Mouse (Mus musculus) heart, embryonic 16.5 days (tissue): ENCODE data around the gene Tmem211. TPM values are rescaled to one million over a fixed set of nuclear protein-coding genes. Genes with fewer than 3 reads are reported as not detected.

ENCODE experiments used
- ATAC-seq: fragments of 200-750 bp; cut with Nextera tagmentation; replicated peaks from 2 replicates; pipeline ENCODE4 v1.8.0; 2017; ENCODE audit warnings: moderate number of reproducible peaks; ENCODE audit not compliant: insufficient read depth, low FRiP score; ENCODE audit errors: extremely low read depth
- H3K27ac ChIP-seq: fragments of 300-500 bp; sonication (generic); 2 replicates; pipeline ENCODE4 v1.5.1; 2014; ENCODE audit warnings: mild to moderate bottlenecking, low read length, control low read depth, moderate library complexity
- H3K27me3 ChIP-seq: fragments of 300-500 bp; sonication (generic); 2 replicates; pipeline ENCODE4 v1.6.1; 2014; ENCODE audit warnings: low read length, mixed read lengths; ENCODE audit not compliant: control insufficient read depth, insufficient read depth
- H3K36me3 ChIP-seq: fragments of 300-500 bp; sonication (generic); 2 replicates; pipeline ENCODE4 v1.6.1; 2014; ENCODE audit not compliant: control insufficient read depth, insufficient read depth
- H3K4me1 ChIP-seq: fragments of 300-500 bp; sonication (generic); 2 replicates; pipeline ENCODE4 v1.6.1; 2014; ENCODE audit warnings: low read length, mixed read lengths; ENCODE audit not compliant: control insufficient read depth, insufficient read depth
- H3K4me2 ChIP-seq: fragments of 300-500 bp; sonication (generic); 2 replicates; pipeline ENCODE4 v1.6.1; 2014; ENCODE audit warnings: low read depth, mild to moderate bottlenecking, control low read depth, low read length
- H3K4me3 ChIP-seq: fragments of 300-500 bp; sonication (generic); 2 replicates; pipeline ENCODE4 v1.5.1; 2014; ENCODE audit warnings: mild to moderate bottlenecking, control low read depth, low read length
- H3K9ac ChIP-seq: fragments of 300-500 bp; sonication (generic); 2 replicates; pipeline ENCODE4 v1.6.1; 2014; ENCODE audit warnings: low read length, control low read depth
- H3K9me3 ChIP-seq: fragments of 300-500 bp; sonication (generic); replicated peaks from 2 replicates; pipeline ENCODE4 v1.6.1; 2016; ENCODE audit warnings: low read length; ENCODE audit not compliant: control insufficient read depth
- WGBS: fragments of 180-500 bp; shearing (Covaris S2); extraction: QIAGEN DNeasy Blood & Tissue Kit; methylation state at CpG from one replicate; pipeline ENCODE4 v1.1.7; 2014; 5-methylcytosine and 5-hydroxymethylcytosine counted together
- polyA plus RNA-seq: library from polyadenylated mRNA; unstranded; fragments of >200 nt; fragmentation: Nextera tagmentation; extraction: Ambion mirVana; gene quantifications from 2 replicates; pipeline ENCODE4 v1.2.1, GENCODE M21; 2015

Tmem211 gene
- polyA plus RNA-seq, 1 experiment from 2014 or later: not detected

- no peaks in the 10 kb centered on the region for H3K9me3 ChIP-seq
Measured at GRCm38 (mm10) chr5:113230196-113230595, 3.5 kb downstream of the Tmem211 start.

GRCm38 (mm10) chr5:113249263-113249930 is 22.7 kb downstream of the Tmem211 start:
- 48% methylated on average over 8 of the region's 8 CpGs for WGBS

More at GRCm38 (mm10) chr5:113230196-113230595, 3.5 kb downstream of the Tmem211 start:
- ATAC-seq: no peak
- H3K9ac ChIP-seq: no peak overlapping the region
- WGBS: 71% methylated on average over 5 of the region's 5 CpGs
- H3K4me3 ChIP-seq: no peak overlapping the region
- H3K4me1 ChIP-seq: peaks cover 8% of the 10 kb centered on the region
- peaks cover 5% of the 10 kb centered on the region for H3K27me3 ChIP-seq
- no peak overlapping the region for H3K27ac ChIP-seq
- H3K4me2 ChIP-seq: no peak overlapping the region
- no peaks in the 10 kb centered on the region for H3K36me3 ChIP-seq

GRCm38 (mm10) chr5:113250806-113251205 is 24.1 kb downstream of the Tmem211 start:
- ATAC-seq: no peak
- H3K36me3 ChIP-seq: no peaks in the 10 kb centered on the region
- no peaks in the 10 kb centered on the region for H3K27me3 ChIP-seq
- no peak overlapping the region for H3K9ac ChIP-seq
- H3K27ac ChIP-seq: no peak overlapping the region
- WGBS: 93% methylated on average over 11 of the region's 11 CpGs
- H3K4me3 ChIP-seq: no peak overlapping the region
- peaks cover 5% of the 10 kb centered on the region for H3K4me1 ChIP-seq
- no peaks in the 10 kb centered on the region for H3K9me3 ChIP-seq
- no peak overlapping the region for H3K4me2 ChIP-seq

More at GRCm38 (mm10) chr5:113249263-113249930, 22.7 kb downstream of the Tmem211 start:
- Histone ChIP-seq H3K9ac (no peak overlapping the region), H3K4me1 (peaks cover 5% of the 10 kb centered on the region), H3K9me3 (no peaks in the 10 kb centered on the region), H3K36me3 (no peaks in the 10 kb centered on the region), H3K27ac (no peak overlapping the region), H3K4me3 (no peak overlapping the region), H3K27me3 (no peaks in the 10 kb centered on the region), H3K4me2 (no peak overlapping the region)
- ATAC-seq: no peak

- no peak overlapping the region for H3K27ac ChIP-seq
- no peak overlapping the region for H3K4me3 ChIP-seq
- no peak overlapping the region for H3K4me2 ChIP-seq
- 73% methylated on average over 8 of the region's 8 CpGs for WGBS
- no peak for ATAC-seq
- H3K4me1 ChIP-seq: no peaks in the 10 kb centered on the region
- peaks cover 6% of the 10 kb centered on the region; the same call in 1 of the 2 replicates for H3K9me3 ChIP-seq
- no peaks in the 10 kb centered on the region for H3K36me3 ChIP-seq
- no peak overlapping the region for H3K9ac ChIP-seq
- no peaks in the 10 kb centered on the region for H3K27me3 ChIP-seq
Measured at GRCm38 (mm10) chr5:113265637-113266036, 38.9 kb downstream of the Tmem211 start.

GRCm38 (mm10) chr5:113268246-113268645 is 41.5 kb downstream of the Tmem211 start:
- no peak overlapping the region for H3K27ac ChIP-seq
- no peak overlapping the region for H3K4me2 ChIP-seq
- H3K9me3 ChIP-seq: peaks cover 6% of the 10 kb centered on the region; the same call in 1 of the 2 replicates
- no peaks in the 10 kb centered on the region for H3K4me1 ChIP-seq
- H3K4me3 ChIP-seq: no peak overlapping the region
- H3K9ac ChIP-seq: no peak overlapping the region
- no peaks in the 10 kb centered on the region for H3K27me3 ChIP-seq
- no peak for ATAC-seq
- H3K36me3 ChIP-seq: no peaks in the 10 kb centered on the region

GRCm38 (mm10) chr5:113270043-113270442 is 43.3 kb downstream of the Tmem211 start:
- Histone ChIP-seq H3K4me1 (no peaks in the 10 kb centered on the region), H3K4me2 (no peak overlapping the region), H3K36me3 (no peaks in the 10 kb centered on the region), H3K27ac (no peak overlapping the region), H3K9ac (no peak overlapping the region), H3K9me3 (peaks cover 6% of the 10 kb centered on the region; the same call in 1 of the 2 replicates), H3K27me3 (no peaks in the 10 kb centered on the region), H3K4me3 (no peak overlapping the region)
- 68% methylated on average over 3 of the region's 3 CpGs for WGBS
- ATAC-seq: no peak

GRCm38 (mm10) chr5:113271207-113271811 is 44.6 kb downstream of the Tmem211 start:
- Histone ChIP-seq H3K4me2 (no peak overlapping the region), H3K36me3 (no peaks in the 10 kb centered on the region), H3K4me1 (no peaks in the 10 kb centered on the region), H3K4me3 (no peak overlapping the region), H3K27ac (no peak overlapping the region), H3K9ac (no peak overlapping the region), H3K9me3 (peaks cover 6% of the 10 kb centered on the region; the same call in 1 of the 2 replicates), H3K27me3 (no peaks in the 10 kb centered on the region)
- no peak for ATAC-seq
- 57% methylated on average over 11 of the region's 11 CpGs for WGBS

GRCm38 (mm10) chr5:113275839-113276238 is 49.1 kb downstream of the Tmem211 start:
- no peaks in the 10 kb centered on the region for H3K27me3 ChIP-seq
- no peak for ATAC-seq
- WGBS: 73% methylated on average over 10 of the region's 10 CpGs

GRCm38 (mm10) chr5:113280138-113280856 is 53.6 kb downstream of the Tmem211 start:
- no peak for ATAC-seq
- no peak overlapping the region for H3K4me2 ChIP-seq
- H3K4me3 ChIP-seq: no peak overlapping the region
- no peaks in the 10 kb centered on the region for H3K9me3 ChIP-seq
- no peaks in the 10 kb centered on the region for H3K4me1 ChIP-seq
- 26% methylated on average over 15 of the region's 15 CpGs for WGBS
- no peak overlapping the region for H3K27ac ChIP-seq
- H3K27me3 ChIP-seq: peaks cover 4% of the 10 kb centered on the region
- no peaks in the 10 kb centered on the region for H3K36me3 ChIP-seq
- H3K9ac ChIP-seq: no peak overlapping the region

More at GRCm38 (mm10) chr5:113275839-113276238, 49.1 kb downstream of the Tmem211 start:
- Histone ChIP-seq H3K9me3 (no peaks in the 10 kb centered on the region), H3K36me3 (no peaks in the 10 kb centered on the region), H3K4me1 (no peaks in the 10 kb centered on the region), H3K9ac (no peak overlapping the region), H3K27ac (no peak overlapping the region), H3K4me2 (no peak overlapping the region), H3K4me3 (no peak overlapping the region)
